Mouse (Mus musculus): Measurements from ENCODE around the gene Samd14. TPM values are rescaled to one million over a fixed set of nuclear protein-coding genes. Genes with fewer than 3 reads are reported as not detected.

Samd14 gene
- polyA plus RNA-seq, 1 experiment: 775 TPM

DNA sequence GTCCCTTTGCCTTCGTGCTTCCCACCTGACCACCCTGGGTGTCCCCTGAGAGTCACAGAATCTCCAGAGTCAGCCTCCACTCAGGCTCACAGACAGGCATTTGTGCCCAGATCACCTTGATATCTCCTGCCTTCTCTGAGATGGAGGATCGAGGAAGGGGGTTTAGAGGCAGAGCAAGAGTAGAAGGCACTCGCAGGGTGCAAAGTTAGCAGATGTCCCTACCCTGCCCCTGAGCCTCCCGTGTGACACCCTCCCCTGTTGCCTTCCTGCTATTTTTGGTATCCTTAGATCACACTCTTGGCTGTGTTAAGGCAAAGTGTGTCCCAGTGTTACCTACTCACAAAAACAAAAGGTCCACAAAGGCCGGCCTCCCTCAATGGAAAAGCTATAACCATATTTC is 33.5 kb upstream of the Samd14 start, which contains the start of gene Sgca:
Sgca (minus strand) TSS at position 129 of the 400 bp plus-strand sequence.
- Histone ChIP-seq H3K27me3 (replicated peaks) (peaks cover 25% of the 10 kb centered on the region), H3K4me1 (peaks cover 50% of the 10 kb centered on the region), H3K9me3 (no peaks in the 10 kb centered on the region), H3K36me3 (replicated peaks; ENCODE audit: low read length) (no peaks in the 10 kb centered on the region), H3K4me3 (replicated peaks) (no peak within 1 kb of the TSS)
- TF ChIP-seq FLI1 (IDR thresholded peaks at IDR 0.05; ENCODE audit: low read length): no peak
- no peak for TF ChIP-seq GATA1 (IDR thresholded peaks at IDR 0.05; ENCODE audit: borderline replicate concordance, low read length)

DNA sequence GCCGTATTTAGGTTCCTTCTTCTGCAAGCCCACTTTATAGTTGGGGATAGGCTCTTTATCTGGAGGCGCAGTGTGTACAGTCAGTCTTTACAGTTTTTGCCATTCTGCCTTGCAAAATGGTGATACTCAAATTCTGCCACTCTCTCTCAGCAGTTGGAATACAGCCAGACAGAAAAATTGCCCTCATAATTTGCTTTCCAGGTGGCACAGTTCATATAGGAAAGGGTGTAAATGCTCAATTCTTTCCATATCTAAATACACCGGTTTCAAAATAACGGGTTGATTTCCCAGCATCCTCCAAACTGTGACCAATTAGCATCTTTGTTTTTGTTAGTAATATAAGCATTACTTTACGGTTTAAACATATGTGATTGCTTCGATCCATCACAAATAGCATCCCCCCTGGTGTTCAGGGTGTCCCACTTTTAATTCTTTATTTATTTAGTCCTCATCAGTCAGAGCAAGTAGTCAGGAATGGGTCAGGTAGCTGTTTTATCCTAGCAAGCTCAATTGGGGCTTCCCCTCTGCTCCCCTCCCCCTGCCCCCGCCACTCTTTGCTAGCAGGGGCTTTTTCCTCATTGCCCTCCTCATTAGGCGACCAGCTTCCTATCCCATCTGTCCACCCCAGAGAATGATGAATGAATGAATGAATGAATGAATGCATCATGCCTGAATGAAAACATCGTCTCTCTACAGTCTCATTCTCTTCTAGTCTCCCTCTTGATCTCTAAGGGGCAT is 31.3 kb upstream of the Samd14 start:
- peaks cover 8% of the 10 kb centered on the region for H3K27me3 ChIP-seq (replicated peaks)
- peak overlapping the region; percentile 90 for H3K4me3 ChIP-seq (replicated peaks)
- H3K4me1 ChIP-seq: peaks cover 39% of the 10 kb centered on the region
- no peaks in the 10 kb centered on the region for H3K36me3 ChIP-seq (replicated peaks; ENCODE audit: low read length)
- no peak for TF ChIP-seq GATA1 (IDR thresholded peaks at IDR 0.05; ENCODE audit: borderline replicate concordance, low read length)
- no peak for TF ChIP-seq FLI1 (IDR thresholded peaks at IDR 0.05; ENCODE audit: low read length)
- no peaks in the 10 kb centered on the region for H3K9me3 ChIP-seq

DNA sequence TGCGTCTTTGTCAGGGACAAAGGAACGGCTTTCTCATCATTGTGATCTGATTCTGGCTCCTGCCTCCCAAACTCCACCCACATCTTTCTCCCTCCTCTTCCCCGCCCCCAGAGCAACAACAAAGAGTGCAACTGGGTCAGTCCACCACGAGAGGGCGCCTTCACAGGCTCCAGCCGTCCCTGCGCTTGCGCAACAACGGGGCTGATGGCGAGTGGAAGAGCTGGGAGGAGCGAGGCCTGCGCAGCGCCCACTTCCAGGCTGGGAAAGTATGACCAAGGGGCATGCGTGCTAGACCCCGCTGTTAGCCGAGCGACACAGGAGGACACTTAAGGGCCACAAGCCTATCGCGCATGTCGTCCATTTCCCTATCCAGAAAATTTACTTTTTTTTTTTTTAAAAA is 30.7 kb upstream of the Samd14 start:
- Histone ChIP-seq H3K27me3 (replicated peaks) (peaks cover 8% of the 10 kb centered on the region), H3K36me3 (replicated peaks; ENCODE audit: low read length) (no peaks in the 10 kb centered on the region), H3K4me3 (replicated peaks) (peak overlapping the region; percentile 90), H3K4me1 (peaks cover 37% of the 10 kb centered on the region), H3K9me3 (no peaks in the 10 kb centered on the region)
- TF ChIP-seq FLI1 (IDR thresholded peaks at IDR 0.05; ENCODE audit: low read length) (no peak), GATA1 (IDR thresholded peaks at IDR 0.05; ENCODE audit: borderline replicate concordance, low read length) (no peak)

DNA sequence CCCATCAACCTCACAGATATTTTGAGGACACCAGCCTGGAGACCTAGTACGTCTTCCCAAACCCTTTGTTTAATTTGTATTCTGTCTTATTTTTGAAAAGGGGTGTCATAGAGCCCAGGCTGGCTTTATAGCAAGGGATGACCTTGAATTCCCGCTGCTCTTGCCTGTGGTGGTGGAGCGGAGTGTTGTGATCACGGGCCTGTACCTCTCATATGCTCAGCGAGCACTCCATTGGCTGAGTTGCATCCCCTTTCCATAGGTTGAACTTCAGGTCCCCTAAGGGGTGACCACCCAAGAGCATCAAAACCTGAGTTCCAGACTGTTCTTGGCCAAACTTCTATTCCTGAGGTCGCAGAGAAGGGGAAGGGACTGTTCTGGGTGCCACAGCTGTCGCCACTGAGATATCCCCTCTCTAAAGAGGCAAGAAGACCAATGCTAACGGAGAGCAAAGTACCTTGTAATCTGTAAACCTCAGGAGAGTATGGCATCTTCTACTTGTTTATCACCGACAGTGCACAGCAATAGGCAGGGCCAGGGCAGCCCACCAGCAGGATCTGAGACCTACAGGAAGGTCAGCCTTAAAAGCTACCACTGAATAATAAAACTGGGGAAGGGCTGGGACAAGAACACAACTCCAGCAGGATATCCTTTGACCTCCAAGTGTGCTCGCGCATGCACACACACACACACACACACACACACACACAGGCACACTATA is 30.1 kb upstream of the Samd14 start:
- H3K27me3 ChIP-seq (replicated peaks): peaks cover 8% of the 10 kb centered on the region
- no peaks in the 10 kb centered on the region for H3K9me3 ChIP-seq
- peak overlapping the region; percentile 90 for H3K4me3 ChIP-seq (replicated peaks)
- no peak for TF ChIP-seq FLI1 (IDR thresholded peaks at IDR 0.05; ENCODE audit: low read length)
- TF ChIP-seq GATA1 (IDR thresholded peaks at IDR 0.05; ENCODE audit: borderline replicate concordance, low read length): no peak
- no peaks in the 10 kb centered on the region for H3K36me3 ChIP-seq (replicated peaks; ENCODE audit: low read length)
- peaks cover 42% of the 10 kb centered on the region for H3K4me1 ChIP-seq

DNA sequence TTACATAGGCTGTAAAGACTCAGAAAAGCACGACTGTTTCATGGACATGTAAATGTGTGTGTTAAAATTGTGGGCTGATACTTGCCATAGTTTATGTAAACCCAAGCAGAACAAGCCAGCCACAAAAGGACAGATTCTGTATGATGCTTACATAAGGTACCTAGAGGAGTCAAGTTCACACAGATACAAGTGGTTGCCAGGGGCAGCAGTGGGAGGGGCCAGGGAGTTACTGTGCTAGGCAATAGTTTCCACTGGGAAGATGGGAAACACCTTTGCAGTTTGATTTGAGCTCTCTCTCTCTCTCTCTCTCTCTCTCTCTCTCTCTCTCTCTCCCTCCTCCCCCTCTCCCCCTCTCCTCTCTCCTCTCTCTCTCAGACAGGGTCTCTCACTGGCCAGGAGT is 24.5 kb upstream of the Samd14 start:
- no peak overlapping the region for H3K4me3 ChIP-seq (replicated peaks)
- no peaks in the 10 kb centered on the region for H3K27me3 ChIP-seq (replicated peaks)
- no peaks in the 10 kb centered on the region for H3K36me3 ChIP-seq (replicated peaks; ENCODE audit: low read length)
- no peak for TF ChIP-seq GATA1 (IDR thresholded peaks at IDR 0.05; ENCODE audit: borderline replicate concordance, low read length)
- TF ChIP-seq FLI1 (IDR thresholded peaks at IDR 0.05; ENCODE audit: low read length): no peak
- H3K9me3 ChIP-seq: no peaks in the 10 kb centered on the region
- H3K4me1 ChIP-seq: peaks cover 52% of the 10 kb centered on the region

DNA sequence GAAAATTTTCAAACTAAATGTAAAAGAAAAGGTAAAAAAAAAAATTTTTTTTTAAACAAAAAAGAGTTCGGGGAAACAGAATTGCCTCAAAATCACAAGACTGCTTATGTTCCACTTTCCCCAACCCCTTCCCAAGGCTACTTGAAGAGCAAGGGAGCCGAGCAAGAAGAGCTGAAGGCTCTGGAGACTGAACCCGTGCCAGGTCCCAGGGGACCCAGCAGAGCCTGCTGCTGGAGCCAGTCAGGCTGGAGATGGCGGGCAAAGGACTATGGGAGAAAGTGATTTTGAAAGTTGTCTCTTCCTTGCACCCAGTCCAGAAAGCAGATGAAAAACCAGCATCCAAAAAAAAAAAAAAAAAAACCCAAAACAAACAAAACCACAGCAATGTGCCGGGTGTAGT is 23.9 kb upstream of the Samd14 start:
- Histone ChIP-seq H3K9me3 (no peaks in the 10 kb centered on the region), H3K4me3 (replicated peaks) (no peak overlapping the region), H3K36me3 (replicated peaks; ENCODE audit: low read length) (no peaks in the 10 kb centered on the region), H3K4me1 (peaks cover 49% of the 10 kb centered on the region), H3K27me3 (replicated peaks) (no peaks in the 10 kb centered on the region)
- TF ChIP-seq GATA1 (IDR thresholded peaks at IDR 0.05; ENCODE audit: borderline replicate concordance, low read length) (no peak), FLI1 (IDR thresholded peaks at IDR 0.05; ENCODE audit: low read length) (no peak)

DNA sequence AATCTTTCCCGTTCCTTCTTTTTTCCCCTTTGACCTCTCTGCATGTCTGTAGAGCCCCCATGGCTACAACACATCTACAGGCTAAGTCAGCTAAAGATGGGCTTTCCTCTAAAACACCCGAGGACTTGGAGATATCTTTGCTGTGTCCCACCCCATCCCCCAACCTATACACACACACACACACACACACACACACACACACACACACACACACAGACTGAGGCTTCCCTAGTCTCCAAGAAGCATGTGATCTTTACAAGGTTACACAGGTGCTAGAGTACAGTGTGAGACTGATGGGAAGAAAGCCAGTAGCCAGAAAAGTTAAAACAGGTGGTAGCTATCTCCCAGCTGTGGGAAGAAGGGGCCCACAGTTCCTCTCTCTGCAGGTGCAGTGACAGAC is 23.2 kb upstream of the Samd14 start:
- TF ChIP-seq FLI1 (IDR thresholded peaks at IDR 0.05; ENCODE audit: low read length) (no peak), GATA1 (IDR thresholded peaks at IDR 0.05; ENCODE audit: borderline replicate concordance, low read length) (no peak)
- Histone ChIP-seq H3K27me3 (replicated peaks) (no peaks in the 10 kb centered on the region), H3K4me1 (peaks cover 49% of the 10 kb centered on the region), H3K4me3 (replicated peaks) (no peak overlapping the region), H3K9me3 (no peaks in the 10 kb centered on the region), H3K36me3 (replicated peaks; ENCODE audit: low read length) (no peaks in the 10 kb centered on the region)

DNA sequence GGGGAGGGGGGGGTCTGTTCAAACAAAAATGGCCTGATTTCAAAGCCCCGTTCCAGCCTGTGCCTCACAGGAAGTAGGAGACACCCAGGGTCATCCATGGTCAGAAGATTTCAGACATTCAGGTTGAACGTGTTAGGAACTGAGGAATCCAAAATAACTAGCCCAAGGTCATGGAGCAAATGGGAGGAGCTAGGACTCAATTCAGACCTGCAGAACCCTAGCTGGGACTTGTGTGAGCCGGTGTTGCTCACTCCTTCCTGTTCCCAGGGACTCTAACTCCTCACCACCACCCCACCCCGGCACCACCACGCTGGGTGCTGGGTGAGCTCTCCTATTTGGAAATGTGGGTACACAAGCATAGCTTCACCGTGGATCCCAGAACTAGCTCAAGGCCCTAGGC is 22.3 kb upstream of the Samd14 start:
- Histone ChIP-seq H3K4me3 (replicated peaks) (no peak overlapping the region), H3K27me3 (replicated peaks) (no peaks in the 10 kb centered on the region), H3K4me1 (peaks cover 49% of the 10 kb centered on the region), H3K9me3 (no peaks in the 10 kb centered on the region), H3K36me3 (replicated peaks; ENCODE audit: low read length) (peaks cover 2% of the 10 kb centered on the region)
- no peak for TF ChIP-seq FLI1 (IDR thresholded peaks at IDR 0.05; ENCODE audit: low read length)
- TF ChIP-seq GATA1 (IDR thresholded peaks at IDR 0.05; ENCODE audit: borderline replicate concordance, low read length): no peak

DNA sequence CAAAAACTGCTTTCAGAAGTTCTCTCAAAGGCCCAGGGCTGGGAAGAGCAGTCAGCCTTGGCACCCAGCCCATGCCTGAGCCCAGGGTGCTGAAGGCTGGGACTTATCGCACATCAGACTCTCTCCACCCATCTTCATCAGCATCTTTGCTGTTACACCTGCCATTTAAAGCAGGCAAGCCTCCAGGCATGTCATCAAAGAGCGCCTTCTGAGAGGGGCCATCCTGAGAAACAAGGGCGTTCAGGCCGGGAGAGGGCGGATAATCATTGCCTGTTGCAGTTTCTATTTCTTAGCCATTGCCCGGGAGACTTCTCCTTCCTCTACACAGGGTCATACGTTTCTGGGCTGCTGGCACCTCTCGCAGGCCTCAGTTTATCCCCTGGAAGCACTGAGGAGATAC is 21.8 kb upstream of the Samd14 start:
- Histone ChIP-seq H3K4me1 (peaks cover 49% of the 10 kb centered on the region), H3K4me3 (replicated peaks) (no peak overlapping the region)

More for the DNA sequence above, 21.8 kb upstream of the Samd14 start:
- Histone ChIP-seq H3K9me3 (no peaks in the 10 kb centered on the region), H3K36me3 (replicated peaks; ENCODE audit: low read length) (peaks cover 7% of the 10 kb centered on the region), H3K27me3 (replicated peaks) (no peaks in the 10 kb centered on the region)
- no peak for TF ChIP-seq GATA1 (IDR thresholded peaks at IDR 0.05; ENCODE audit: borderline replicate concordance, low read length)
- TF ChIP-seq FLI1 (IDR thresholded peaks at IDR 0.05; ENCODE audit: low read length): no peak
